Mouse (Mus musculus): ENCODE results near the gene Etnk2. TPM values are rescaled to one million over a fixed set of nuclear protein-coding genes. Genes with fewer than 3 reads are reported as not detected.

The Etnk2 gene
- polyA plus RNA-seq, 1 experiment from 2014 or later, result 39.5 TPM

GRCm38 (mm10) chr1:133355912-133356311 is 7.5 kb upstream of the Etnk2 start:
- no peak for DNase-seq
- WGBS (ENCODE audit: insufficient replicate concordance), result 56% methylated on average over 15 of the region's 15 CpGs

GRCm38 (mm10) chr1:133356330-133356729 is 7.0 kb upstream of the Etnk2 start:
- Histone ChIP-seq H3K9ac (replicated peaks) (no peak overlapping the region), H3K36me3 (replicated peaks; ENCODE audit: insufficient read depth, low read length) (no peaks in the 10 kb centered on the region), H3K4me2 (ENCODE audit: low read depth, low read length) (no peak overlapping the region), H3K27me3 (ENCODE audit: insufficient read depth, low read length) (no peaks in the 10 kb centered on the region), H3K9me3 (ENCODE audit: low read length) (no peaks in the 10 kb centered on the region), H3K4me1 (ENCODE audit: insufficient read depth) (no peaks in the 10 kb centered on the region), H3K4me3 (ENCODE audit: low read depth, low read length) (no peak overlapping the region), H3K27ac (ENCODE audit: low read depth) (no peak overlapping the region)
- 45% methylated on average over 8 of the region's 8 CpGs for WGBS (ENCODE audit: insufficient replicate concordance)
- DNase-seq (no peak), ATAC-seq (peak; percentile 22)
- TF ChIP-seq CTCF (IDR thresholded peaks at IDR 0.05; ENCODE audit: low read depth), result no peak
- TF ChIP-seq EP300 (IDR thresholded peaks at IDR 0.05; ENCODE audit: low read depth), result no peak

More at GRCm38 (mm10) chr1:133355912-133356311, 7.5 kb upstream of the Etnk2 start:
- H3K4me3 ChIP-seq (ENCODE audit: low read depth, low read length), result no peak overlapping the region
- H3K27ac ChIP-seq (ENCODE audit: low read depth), result no peak overlapping the region
- H3K4me2 ChIP-seq (ENCODE audit: low read depth, low read length), result no peak overlapping the region
- TF ChIP-seq EP300 (IDR thresholded peaks at IDR 0.05; ENCODE audit: low read depth), result no peak
- TF ChIP-seq CTCF (IDR thresholded peaks at IDR 0.05; ENCODE audit: low read depth), result no peak
- H3K27me3 ChIP-seq (ENCODE audit: insufficient read depth, low read length), result no peaks in the 10 kb centered on the region
- peak; percentile 6; the same call in 1 of the 2 replicates for ATAC-seq
- no peaks in the 10 kb centered on the region for H3K4me1 ChIP-seq (ENCODE audit: insufficient read depth)
- no peaks in the 10 kb centered on the region for H3K9me3 ChIP-seq (ENCODE audit: low read length)
- no peak overlapping the region for H3K9ac ChIP-seq (replicated peaks)
- H3K36me3 ChIP-seq (replicated peaks; ENCODE audit: insufficient read depth, low read length), result no peaks in the 10 kb centered on the region

GRCm38 (mm10) chr1:133361006-133361405 is 2.4 kb upstream of the Etnk2 start:
- Histone ChIP-seq H3K4me3 (ENCODE audit: low read depth, low read length) (no peak overlapping the region), H3K27ac (ENCODE audit: low read depth) (peak overlapping the region; percentile 94), H3K9ac (replicated peaks) (no peak overlapping the region), H3K9me3 (ENCODE audit: low read length) (no peaks in the 10 kb centered on the region), H3K27me3 (ENCODE audit: insufficient read depth, low read length) (peaks cover 20% of the 10 kb centered on the region; the same call in 1 of the 2 replicates), H3K36me3 (replicated peaks; ENCODE audit: insufficient read depth, low read length) (no peaks in the 10 kb centered on the region), H3K4me2 (ENCODE audit: low read depth, low read length) (no peak overlapping the region), H3K4me1 (ENCODE audit: insufficient read depth) (peaks cover 10% of the 10 kb centered on the region)
- DNase-seq (no peak), ATAC-seq (no peak)
- 77% methylated on average over 6 of the region's 6 CpGs for WGBS (ENCODE audit: insufficient replicate concordance)
- no peak for TF ChIP-seq EP300 (IDR thresholded peaks at IDR 0.05; ENCODE audit: low read depth)
- peak; percentile 15; the same call in 1 of the 2 replicates for TF ChIP-seq CTCF (IDR thresholded peaks at IDR 0.05; ENCODE audit: low read depth)

GRCm38 (mm10) chr1:133362103-133362502 is 1.3 kb upstream of the Etnk2 start:
- peak overlapping the region; percentile 94 for H3K27ac ChIP-seq (ENCODE audit: low read depth)
- no peak for TF ChIP-seq CTCF (IDR thresholded peaks at IDR 0.05; ENCODE audit: low read depth)
- peak; percentile 68; the same call in 1 of the 2 replicates for TF ChIP-seq EP300 (IDR thresholded peaks at IDR 0.05; ENCODE audit: low read depth)
- no peak for DNase-seq
- WGBS (ENCODE audit: insufficient replicate concordance), result 58% methylated on average over 5 of the region's 5 CpGs
- no peak overlapping the region for H3K4me2 ChIP-seq (ENCODE audit: low read depth, low read length)
- peaks cover 13% of the 10 kb centered on the region for H3K4me1 ChIP-seq (ENCODE audit: insufficient read depth)
- H3K27me3 ChIP-seq (ENCODE audit: insufficient read depth, low read length), result peaks cover 20% of the 10 kb centered on the region; the same call in 1 of the 2 replicates
- ATAC-seq, result peak; percentile 72
- peak overlapping the region; percentile 9; the same call in 1 of the 2 replicates for H3K9ac ChIP-seq (replicated peaks)
- H3K4me3 ChIP-seq (ENCODE audit: low read depth, low read length), result no peak overlapping the region
- no peaks in the 10 kb centered on the region for H3K36me3 ChIP-seq (replicated peaks; ENCODE audit: insufficient read depth, low read length)
- H3K9me3 ChIP-seq (ENCODE audit: low read length), result no peaks in the 10 kb centered on the region

GRCm38 (mm10) chr1:133364022-133364630 is 754 bp downstream of the Etnk2 start:
- no peak for TF ChIP-seq EP300 (IDR thresholded peaks at IDR 0.05; ENCODE audit: low read depth)
- TF ChIP-seq CTCF (IDR thresholded peaks at IDR 0.05; ENCODE audit: low read depth), result no peak
- Histone ChIP-seq H3K4me3 (ENCODE audit: low read depth, low read length) (peak overlapping the region; percentile 58), H3K27me3 (ENCODE audit: insufficient read depth, low read length) (peaks cover 20% of the 10 kb centered on the region; the same call in 1 of the 2 replicates), H3K4me1 (ENCODE audit: insufficient read depth) (peaks cover 22% of the 10 kb centered on the region), H3K27ac (ENCODE audit: low read depth) (peak overlapping the region; percentile 83), H3K9ac (replicated peaks) (peak overlapping the region; percentile 67), H3K4me2 (ENCODE audit: low read depth, low read length) (peak overlapping the region; percentile 76), H3K9me3 (ENCODE audit: low read length) (no peaks in the 10 kb centered on the region), H3K36me3 (replicated peaks; ENCODE audit: insufficient read depth, low read length) (no peaks in the 10 kb centered on the region)
- no peak for ATAC-seq
- DNase-seq, result no peak
- WGBS (ENCODE audit: insufficient replicate concordance), result 7% methylated on average over 27 of the region's 27 CpGs

GRCm38 (mm10) chr1:133364890-133365289 is 1.5 kb downstream of the Etnk2 start:
- DNase-seq (no peak), ATAC-seq (no peak)
- WGBS (ENCODE audit: insufficient replicate concordance), result 30% methylated on average over 2 of the region's 2 CpGs
- Histone ChIP-seq H3K4me2 (ENCODE audit: low read depth, low read length) (peak overlapping the region; percentile 76), H3K9me3 (ENCODE audit: low read length) (no peaks in the 10 kb centered on the region), H3K4me3 (ENCODE audit: low read depth, low read length) (peak overlapping the region; percentile 58; the same call in 1 of the 2 replicates), H3K9ac (replicated peaks) (peak overlapping the region; percentile 55; the same call in 1 of the 2 replicates), H3K27me3 (ENCODE audit: insufficient read depth, low read length) (peaks cover 20% of the 10 kb centered on the region; the same call in 1 of the 2 replicates), H3K4me1 (ENCODE audit: insufficient read depth) (peaks cover 22% of the 10 kb centered on the region), H3K36me3 (replicated peaks; ENCODE audit: insufficient read depth, low read length) (no peaks in the 10 kb centered on the region), H3K27ac (ENCODE audit: low read depth) (peak overlapping the region; percentile 83; the same call in 1 of the 2 replicates)
- TF ChIP-seq EP300 (IDR thresholded peaks at IDR 0.05; ENCODE audit: low read depth), result no peak
- TF ChIP-seq CTCF (IDR thresholded peaks at IDR 0.05; ENCODE audit: low read depth), result no peak
